Mouse (Mus musculus) embryonic stem cell, embryonic (primary cell): ENCODE measurements around the gene Dyrk2.

ENCODE experiments used
- CTCF ChIA-PET, 4 experiments: fragments of 300-600 bp in 2 of 4; fragments of 350-600 bp in 2 of 4; sonication (Branson Sonifier 250); formaldehyde crosslinking; loops; one replicate each; lab custom pipeline; 2022; ENCODE audit warnings: inconsistent platforms in 2 of 4; lab: Charles Lee
- POLR2A ChIA-PET, 4 experiments: fragments of 300-600 bp in 2 of 4; fragments of 350-600 bp in 2 of 4; sonication (Branson Sonifier 250); formaldehyde crosslinking; loops; one replicate each; lab custom pipeline; 2022; ENCODE audit warnings: antibody characterized with exemption in 4 of 4, inconsistent platforms in 1 of 4; lab: Charles Lee

Gene Dyrk2

GRCm38 (mm10) chr10:118859655-118860054, 10.4 kb downstream of the Dyrk2 start:
- ChIA-PET POLR2A (interaction anchor here in 2 of 4 experiments (1.0 to 1.5 kb wide), 2 partner anchors 9 to 23 kb away, joined by 4 read pairs; no protein-coding TSS in a partner anchor), CTCF (interaction anchor here in 2 of 4 experiments (0.6 kb wide), 2 partner anchors 10 to 417 kb away, joined by 3 read pairs; partner anchors contain the start of gene Dyrk2 (in 1 of the 2))

GRCm38 (mm10) chr10:118854641-118855040, 15.4 kb downstream of the Dyrk2 start:
- POLR2A ChIA-PET: interaction anchor here in 1 of 4 experiments (0.6 kb wide), 1 partner anchor 165 kb away, joined by 3 read pairs; no protein-coding TSS in a partner anchor
- CTCF ChIA-PET: no interaction called here

DNA sequence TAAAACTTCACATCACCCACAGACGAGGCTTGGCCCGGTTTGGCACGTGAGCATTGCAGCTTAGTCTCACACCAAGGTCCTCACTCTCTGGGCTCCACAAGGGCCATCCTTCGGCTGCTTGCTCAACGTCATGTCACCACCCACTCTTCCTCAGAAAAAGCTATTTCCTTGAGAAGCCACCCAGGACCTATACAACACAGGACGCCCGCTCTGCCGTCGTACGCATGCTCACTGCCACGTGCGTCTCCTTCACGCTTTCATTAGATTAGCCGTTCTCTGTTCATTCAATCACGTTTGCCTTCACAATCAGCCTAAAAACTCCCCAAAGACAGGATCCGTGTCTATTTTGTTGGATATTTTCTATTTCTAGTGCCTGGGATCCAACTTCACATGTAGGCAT, 17.5 kb downstream of the Dyrk2 start:
- ChIA-PET CTCF (no interaction called here), POLR2A (interaction anchor here in 1 of 4 experiments (1.0 kb wide), 1 partner anchor 22 kb away, joined by 3 read pairs; no protein-coding TSS in a partner anchor)

- POLR2A ChIA-PET: no interaction called here
- CTCF ChIA-PET: no interaction called here
These were observed 21.5 kb downstream of the Dyrk2 start for GRCm38 (mm10) chr10:118848501-118848900.

GRCm38 (mm10) chr10:118846991-118847545, 22.9 kb downstream of the Dyrk2 start:
- POLR2A ChIA-PET: no interaction called here
- CTCF ChIA-PET: no interaction called here

- POLR2A ChIA-PET: interaction anchor here in 1 of 4 experiments (0.6 kb wide), 1 partner anchor 674 kb away, joined by 7 read pairs; no protein-coding TSS in a partner anchor
- CTCF ChIA-PET: no interaction called here
These were observed 29.4 kb downstream of the Dyrk2 start for GRCm38 (mm10) chr10:118840598-118840997.

DNA sequence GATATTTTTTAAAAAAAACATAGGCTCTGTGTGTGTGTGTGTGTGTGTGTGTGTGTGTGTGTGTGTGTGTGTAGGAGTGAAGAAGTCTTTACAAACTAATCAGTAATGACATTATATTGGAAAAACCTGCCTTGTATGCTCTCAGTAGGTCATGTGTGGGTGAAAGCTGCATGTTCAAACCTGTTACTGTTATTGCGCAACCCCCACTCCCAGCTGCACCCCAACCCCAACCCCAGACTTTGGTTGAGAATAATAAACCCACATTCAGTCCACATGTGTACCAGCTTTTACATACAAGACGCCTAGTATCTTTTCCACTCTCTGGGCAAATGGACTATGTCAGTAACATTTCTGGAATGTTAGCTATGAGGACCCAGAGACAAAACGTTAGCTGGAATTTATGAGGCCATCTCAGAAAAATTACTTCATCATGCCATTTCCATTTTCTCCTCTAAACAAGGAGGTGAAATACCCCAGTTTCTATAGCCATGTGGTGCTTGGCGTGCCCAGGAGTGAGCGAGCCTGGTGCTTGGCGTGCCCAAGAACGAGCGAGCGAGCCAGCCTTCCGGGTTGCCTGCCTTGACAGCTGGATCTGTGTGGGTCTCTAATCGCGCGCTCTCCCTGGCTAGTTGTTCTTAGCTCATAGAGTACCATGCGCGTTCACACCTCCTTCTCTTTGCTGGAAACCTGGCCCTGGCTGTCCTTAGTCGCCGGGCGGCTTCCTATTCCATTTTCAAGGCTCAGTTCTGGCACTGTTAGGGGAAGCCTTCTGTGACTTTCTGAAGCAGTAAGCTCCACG, 30.5 kb downstream of the Dyrk2 start:
- CTCF ChIA-PET: interaction anchor here in 1 of 4 experiments (0.6 kb wide), 1 partner anchor 358 kb away, joined by 3 read pairs; no protein-coding TSS in a partner anchor
- POLR2A ChIA-PET: interaction anchor here in 1 of 4 experiments (0.5 to 1.1 kb wide), 3 partner anchors 28 to 402 kb away, joined by 3 to 7 read pairs (median 3); no protein-coding TSS in a partner anchor

- ChIA-PET POLR2A (interaction anchor here in 2 of 4 experiments (1.3 to 1.5 kb wide), 2 partner anchors 23 to 36 kb away, joined by 4 read pairs; no protein-coding TSS in a partner anchor), CTCF (interaction anchor here in 1 of 4 experiments (0.5 kb wide), 1 partner anchor 270 kb away, joined by 3 read pairs; no protein-coding TSS in a partner anchor)
These were observed 32.4 kb downstream of the Dyrk2 start for GRCm38 (mm10) chr10:118837636-118838035.

DNA sequence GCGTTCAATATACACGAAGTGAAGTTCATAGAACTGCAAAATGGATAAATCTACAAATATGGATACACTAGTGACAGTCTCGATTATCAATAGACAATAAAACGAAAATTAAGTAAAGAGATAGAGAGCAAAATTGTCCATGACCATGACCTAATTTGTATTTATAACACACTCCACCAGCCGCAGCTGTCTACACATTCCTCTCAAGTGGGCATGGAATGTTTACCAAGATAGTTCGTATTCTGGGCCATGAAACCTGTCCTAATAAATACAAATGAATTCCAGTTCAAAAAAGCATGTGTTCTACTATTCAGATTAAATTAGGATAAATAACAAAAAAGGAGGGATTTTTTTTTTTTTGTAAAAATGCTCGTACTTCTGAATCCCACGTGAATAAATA, 38.8 kb downstream of the Dyrk2 start:
- CTCF ChIA-PET: no interaction called here
- POLR2A ChIA-PET: no interaction called here

GRCm38 (mm10) chr10:118829641-118830040, 40.4 kb downstream of the Dyrk2 start:
- ChIA-PET POLR2A (no interaction called here), CTCF (no interaction called here)

GRCm38 (mm10) chr10:118827116-118827515, 42.9 kb downstream of the Dyrk2 start:
- POLR2A ChIA-PET: no interaction called here
- CTCF ChIA-PET: interaction anchor here in 1 of 4 experiments (1.4 kb wide), 1 partner anchor 513 kb away, joined by 3 read pairs; no protein-coding TSS in a partner anchor

- ChIA-PET CTCF (no interaction called here), POLR2A (no interaction called here)
These were observed 45.2 kb downstream of the Dyrk2 start for GRCm38 (mm10) chr10:118824830-118825229.

- CTCF ChIA-PET: interaction anchor here in 2 of 4 experiments (0.7 kb wide), 2 partner anchors 55 to 672 kb away, joined by 3 read pairs; no protein-coding TSS in a partner anchor
- POLR2A ChIA-PET: no interaction called here
These were observed 49.1 kb downstream of the Dyrk2 start for GRCm38 (mm10) chr10:118820901-118821300.

DNA sequence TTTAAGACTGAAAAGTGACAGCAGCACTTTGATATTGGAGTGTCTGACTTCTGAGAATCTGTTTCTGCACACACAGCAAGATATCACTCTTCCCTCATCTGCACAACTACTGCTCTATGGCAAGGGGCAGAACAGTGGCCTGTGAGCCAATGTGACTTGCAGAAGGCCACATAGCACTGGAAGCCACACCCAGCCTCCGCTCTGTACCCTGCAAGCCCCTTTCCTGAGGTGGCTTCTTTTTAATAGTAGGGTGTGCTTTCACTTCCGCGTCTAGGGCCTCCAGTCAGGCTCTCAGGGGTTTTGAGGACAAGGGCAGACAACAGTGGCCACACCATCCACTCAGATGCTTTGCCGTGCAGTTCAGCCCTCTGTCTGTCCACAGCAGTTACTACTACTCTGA, 50.2 kb downstream of the Dyrk2 start:
- ChIA-PET POLR2A (no interaction called here), CTCF (no interaction called here)

DNA sequence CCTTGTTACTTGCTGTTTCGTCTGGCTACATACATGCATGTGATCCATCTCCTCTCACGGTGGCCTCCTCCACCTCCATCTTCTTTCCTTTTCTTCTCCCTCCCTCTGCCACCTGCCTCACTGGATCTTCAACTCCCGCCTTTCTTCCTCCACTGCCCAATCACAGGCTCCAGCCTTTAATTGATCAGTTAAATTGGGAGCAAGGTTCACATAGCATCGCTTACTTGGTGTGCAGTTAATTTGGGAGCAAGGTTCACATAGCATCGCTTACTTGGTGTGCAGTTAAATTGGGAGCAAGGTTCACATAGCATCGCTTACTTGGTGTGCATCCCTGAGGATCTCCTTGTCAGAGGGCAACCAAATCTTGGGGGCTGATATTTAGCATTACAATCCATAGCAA, 52.9 kb downstream of the Dyrk2 start:
- POLR2A ChIA-PET: no interaction called here
- CTCF ChIA-PET: no interaction called here

GRCm38 (mm10) chr10:118811945-118812344, 58.1 kb downstream of the Dyrk2 start:
- POLR2A ChIA-PET: interaction anchor here in 1 of 4 experiments (0.5 kb wide), 1 partner anchor 79 kb away, joined by 18 read pairs; no protein-coding TSS in a partner anchor
- CTCF ChIA-PET: no interaction called here

DNA sequence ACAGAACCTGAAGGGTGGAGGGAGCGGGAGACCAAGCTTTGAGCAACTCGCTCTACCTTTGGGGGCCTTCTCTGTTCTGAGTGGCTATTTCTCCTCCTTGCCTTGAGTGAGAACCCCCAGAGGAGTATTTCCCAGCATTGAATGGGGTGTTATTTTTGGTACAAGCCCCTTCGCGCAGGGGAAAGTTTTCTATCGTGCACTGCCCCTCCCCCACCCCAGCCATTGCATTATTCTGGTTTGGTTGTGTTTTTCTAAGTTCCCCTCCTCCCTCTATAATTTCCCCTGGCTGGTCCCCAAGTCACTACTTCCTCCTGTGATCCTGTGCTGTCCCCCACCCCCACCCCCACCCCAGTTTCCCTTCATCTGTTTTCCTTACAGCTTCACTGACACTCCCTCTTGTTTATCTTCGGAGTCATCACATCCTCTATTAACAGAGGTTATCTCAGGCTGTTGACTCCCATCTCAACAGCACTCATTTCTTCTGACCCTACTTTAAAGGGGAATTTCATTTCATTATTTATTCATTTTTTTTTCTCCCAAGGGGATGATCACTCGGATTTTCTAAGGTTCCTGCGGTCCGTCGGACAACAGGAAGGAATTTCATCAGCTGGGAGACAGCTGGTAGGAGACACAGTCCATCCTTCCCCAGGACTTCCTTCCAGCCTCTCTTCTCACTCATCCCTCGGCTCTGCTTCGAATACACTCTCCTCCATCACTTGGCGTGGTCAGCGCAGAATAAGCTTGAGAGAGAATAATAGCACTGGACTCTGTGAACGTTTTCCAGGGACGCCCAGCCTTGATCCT, 58.9 kb downstream of the Dyrk2 start:
- ChIA-PET CTCF (no interaction called here), POLR2A (interaction anchor here in 2 of 4 experiments (0.5 to 0.7 kb wide), 2 partner anchors 46 to 79 kb away, joined by 3 to 18 read pairs; no protein-coding TSS in a partner anchor)
